Mouse (Mus musculus): ENCODE results near the gene Hcar1.

DNA sequence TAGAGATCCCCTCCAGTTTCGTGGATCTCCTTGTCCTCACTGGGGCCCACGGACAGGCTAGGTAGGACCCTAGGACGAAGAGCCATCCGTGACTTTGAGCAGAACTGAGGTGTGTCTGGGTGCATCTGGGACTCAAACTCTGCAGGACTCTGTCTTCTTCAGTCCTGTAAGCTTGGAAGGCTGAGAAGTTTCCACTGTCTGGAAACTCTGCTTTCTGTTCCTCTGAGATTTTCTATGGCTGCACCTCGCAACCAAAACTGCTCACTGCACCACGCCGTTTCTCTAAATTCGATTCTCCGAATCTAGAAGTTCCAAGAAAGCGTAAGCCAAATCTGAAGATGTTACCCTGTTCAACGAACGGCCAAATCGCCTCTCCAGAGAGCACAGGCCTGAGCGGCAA is 15.9 kb downstream of the Hcar1 start:
- TF ChIP-seq CTCF (IDR thresholded peaks at IDR 0.05; ENCODE audit: extremely low read depth, insufficient read depth, low read length) (no peak), POLR2A (IDR thresholded peaks at IDR 0.05; ENCODE audit: extremely low read depth, insufficient read depth, low read length) (no peak)

All from cortical plate, adult 2 months (tissue).